Mouse (Mus musculus): ENCODE results near the gene Ppfia1. TPM values are rescaled to one million over a fixed set of nuclear protein-coding genes. Genes with fewer than 3 reads are reported as not detected.

Ppfia1 gene
- total and polyA plus RNA-seq, 3 experiments: 29.3 to 46.6 (median 41.3) TPM

DNA sequence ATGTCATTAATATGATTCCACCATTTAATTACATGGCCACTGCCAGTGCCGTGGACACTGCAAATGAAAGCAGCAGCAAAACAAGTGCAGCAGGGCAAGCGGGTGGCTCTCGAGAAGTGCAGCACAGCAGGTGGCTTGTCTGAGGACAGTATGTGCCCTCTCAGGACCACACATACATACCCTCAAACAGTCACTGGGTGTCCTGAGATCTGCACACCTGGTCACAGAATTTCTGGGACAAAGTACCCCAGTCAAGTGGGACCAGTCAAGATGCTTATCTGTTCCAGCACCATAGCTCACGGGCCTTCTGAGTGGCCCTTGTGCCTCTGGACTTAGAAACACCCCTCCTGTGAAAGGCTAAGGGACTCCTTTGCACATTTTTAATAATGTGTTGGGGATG lies 49.6 kb downstream of the Ppfia1 start:
- no peak overlapping the region for H3K4me2 ChIP-seq (ENCODE audit: insufficient read depth, low read depth, poor library complexity, severe bottlenecking)
- dilution Hi-C loops (cut with MboI; ENCODE audit: extremely low pct_ligation_motif_present, extremely low pct_unique_long_range_greater_than_20kb, low sequenced_read_pairs): no loop called here
- no peak overlapping the region for H3K27ac ChIP-seq (ENCODE audit: insufficient read depth, low read depth)

DNA sequence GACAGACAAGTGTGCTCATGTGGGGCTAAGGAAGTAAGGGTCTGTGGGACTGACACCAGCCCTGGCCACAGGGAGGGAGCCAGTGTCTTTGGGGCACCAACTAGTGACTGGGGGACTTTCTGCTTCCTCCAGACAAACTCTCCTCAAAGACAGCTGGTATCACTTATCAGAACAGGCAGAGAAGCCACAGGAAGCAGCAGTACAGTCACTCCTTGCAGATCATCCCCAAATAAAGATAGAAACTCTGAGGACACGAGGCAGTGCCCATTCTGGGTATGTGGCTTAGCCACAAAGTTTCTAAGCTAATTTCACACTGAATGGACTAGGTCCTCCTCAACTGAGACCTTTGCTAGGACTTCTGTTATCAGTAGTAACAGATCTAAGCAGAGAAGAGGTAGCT lies 60.6 kb downstream of the Ppfia1 start:
- no peak for DNase-seq (ENCODE audit: extremely low read depth)
- Histone ChIP-seq H3K9ac (ENCODE audit: insufficient read depth, low read depth) (no peak overlapping the region), H3K4me3 (replicated peaks in 1 of 3; ENCODE audit: low read depth in 2 of 3, low read length in 2 of 3, poor library complexity in 1 of 3) (no peak overlapping the region), H3K4me2 (ENCODE audit: insufficient read depth, low read depth, poor library complexity, severe bottlenecking) (no peak overlapping the region), H3K4me1 (ENCODE audit: control insufficient read depth in 1 of 2, insufficient read depth in 2 of 2) (0 out of 4 replicates have a peak, but pooled peaks cover 0 to 2% of the 10 kb centered on the region in 2 experiments), H3K36me3 (replicated peaks in 1 of 2; ENCODE audit: control insufficient read depth in 1 of 2, insufficient read depth in 1 of 2, low read length in 1 of 2) (peaks cover 61 to 87% of the 10 kb centered on the region in 2 experiments), H3K27me3 (replicated peaks) (no peaks in the 10 kb centered on the region), H3K79me2 (replicated peaks; ENCODE audit: control insufficient read depth, extremely low read depth, insufficient read depth, poor library complexity, severe bottlenecking) (no peaks in the 10 kb centered on the region), H3K9me3 (replicated peaks; ENCODE audit: low read length) (no peaks in the 10 kb centered on the region), H3K27ac (ENCODE audit: insufficient read depth, low read depth) (no peak overlapping the region)
- in situ Hi-C loops (cut with MboI; ENCODE audit: low pct_ligation_motif_present, low pct_unique_long_range_greater_than_20kb, low sequenced_read_pairs) (no loop called here), dilution Hi-C loops (cut with MboI; ENCODE audit: extremely low pct_ligation_motif_present, extremely low pct_unique_long_range_greater_than_20kb, low sequenced_read_pairs) (no loop called here)
- TF ChIP-seq SMC3 (IDR thresholded peaks at IDR 0.05; ENCODE audit: low read depth, low read length) (no peak), NRF1 (IDR thresholded peaks at IDR 0.05; ENCODE audit: low read depth, low read length) (no peak), JUND (conservative IDR thresholded peaks at IDR 0.05; ENCODE audit: low read depth, low read length) (no peak), HCFC1 (IDR thresholded peaks at IDR 0.05; ENCODE audit: low read depth, low read length) (no peak), NELFE (IDR thresholded peaks at IDR 0.05; ENCODE audit: low read depth, low read length) (no peak), POLR2AphosphoS2 (IDR thresholded peaks at IDR 0.05; ENCODE audit: low read depth, low read length) (no peak), USF1 (IDR thresholded peaks at IDR 0.05; ENCODE audit: low read depth, low read length) (no peak), CHD1 (IDR thresholded peaks at IDR 0.05; ENCODE audit: low read depth, low read length) (no peak), MAX (IDR thresholded peaks at IDR 0.05; ENCODE audit: low read length) (no peak), RCOR1 (conservative IDR thresholded peaks at IDR 0.05; ENCODE audit: low read depth, low read length) (no peak), MYC (IDR thresholded peaks at IDR 0.05; ENCODE audit: low read depth, low read length) (no peak)

More for the DNA sequence above, 49.6 kb downstream of the Ppfia1 start:
- TF ChIP-seq CTCF (conservative IDR thresholded peaks at IDR 0.05 in 1 of 2, IDR thresholded peaks at IDR 0.05 in 1 of 2; ENCODE audit: low read depth in 2 of 2, low read length in 2 of 2) (no peak), NELFE (IDR thresholded peaks at IDR 0.05; ENCODE audit: low read depth, low read length) (no peak)
- no peak for DNase-seq (ENCODE audit: extremely low read depth)
- Histone ChIP-seq H3K27me3 (replicated peaks) (no peaks in the 10 kb centered on the region), H3K9ac (ENCODE audit: insufficient read depth, low read depth) (no peak overlapping the region), H3K9me3 (replicated peaks; ENCODE audit: low read length) (no peaks in the 10 kb centered on the region), H3K4me1 (ENCODE audit: control insufficient read depth in 1 of 2, insufficient read depth in 2 of 2) (no peaks in the 10 kb centered on the region), H3K79me2 (replicated peaks; ENCODE audit: control insufficient read depth, extremely low read depth, insufficient read depth, poor library complexity, severe bottlenecking) (no peaks in the 10 kb centered on the region), H3K4me3 (replicated peaks in 1 of 3; ENCODE audit: low read depth in 2 of 3, low read length in 2 of 3, poor library complexity in 1 of 3) (no peak overlapping the region), H3K36me3 (replicated peaks in 1 of 2; ENCODE audit: control insufficient read depth in 1 of 2, insufficient read depth in 1 of 2, low read length in 1 of 2) (peaks cover 85 to 96% of the 10 kb centered on the region in 2 experiments)
- in situ Hi-C loops (cut with MboI; ENCODE audit: low pct_ligation_motif_present, low pct_unique_long_range_greater_than_20kb, low sequenced_read_pairs): no loop called here

- H3K9me3 ChIP-seq (replicated peaks; ENCODE audit: low read length): no peaks in the 10 kb centered on the region
- H3K27me3 ChIP-seq (replicated peaks): no peaks in the 10 kb centered on the region
- H3K79me2 ChIP-seq (replicated peaks; ENCODE audit: control insufficient read depth, extremely low read depth, insufficient read depth, poor library complexity, severe bottlenecking): no peaks in the 10 kb centered on the region
- DNase-seq (ENCODE audit: extremely low read depth): no peak
- H3K27ac ChIP-seq (ENCODE audit: insufficient read depth, low read depth): no peak overlapping the region
- no peak overlapping the region for H3K4me3 ChIP-seq (replicated peaks in 1 of 3; ENCODE audit: low read depth in 2 of 3, low read length in 2 of 3, poor library complexity in 1 of 3)
- no peaks in the 10 kb centered on the region for H3K4me1 ChIP-seq (ENCODE audit: control insufficient read depth in 1 of 2, insufficient read depth in 2 of 2)
- peaks cover 51 to 85% of the 10 kb centered on the region in 2 experiments for H3K36me3 ChIP-seq (replicated peaks in 1 of 2; ENCODE audit: control insufficient read depth in 1 of 2, insufficient read depth in 1 of 2, low read length in 1 of 2)
- TF ChIP-seq MAFK (IDR thresholded peaks at IDR 0.05; ENCODE audit: insufficient replicate concordance, low read length): no peak
- no peak for TF ChIP-seq IRF4 (IDR thresholded peaks at IDR 0.05; ENCODE audit: low read depth, low read length)
- no peak for TF ChIP-seq MAX (IDR thresholded peaks at IDR 0.05; ENCODE audit: low read length)
- no peak for TF ChIP-seq ELF1 (IDR thresholded peaks at IDR 0.05; ENCODE audit: low read depth, low read length)
- TF ChIP-seq CHD1 (IDR thresholded peaks at IDR 0.05; ENCODE audit: low read depth, low read length): no peak
- no peak for TF ChIP-seq CTCF (conservative IDR thresholded peaks at IDR 0.05 in 1 of 2, IDR thresholded peaks at IDR 0.05 in 1 of 2; ENCODE audit: low read depth in 2 of 2, low read length in 2 of 2)
- no peak for TF ChIP-seq KAT2A (IDR thresholded peaks at IDR 0.05; ENCODE audit: insufficient replicate concordance, low read length)
- TF ChIP-seq BHLHE40 (IDR thresholded peaks at IDR 0.05; ENCODE audit: low read depth, low read length): no peak
- no peak for TF ChIP-seq UBTF (IDR thresholded peaks at IDR 0.05; ENCODE audit: low read depth, low read length)
- TF ChIP-seq HCFC1 (IDR thresholded peaks at IDR 0.05; ENCODE audit: low read depth, low read length): no peak
- no peak for TF ChIP-seq GABPA (IDR thresholded peaks at IDR 0.05; ENCODE audit: insufficient replicate concordance, low read depth, low read length)
- TF ChIP-seq USF1 (IDR thresholded peaks at IDR 0.05; ENCODE audit: low read depth, low read length): no peak
- TF ChIP-seq NRF1 (IDR thresholded peaks at IDR 0.05; ENCODE audit: low read depth, low read length): no peak
- TF ChIP-seq E2F4 (IDR thresholded peaks at IDR 0.05; ENCODE audit: insufficient replicate concordance, low read depth, low read length): no peak
- TF ChIP-seq TCF12 (IDR thresholded peaks at IDR 0.05; ENCODE audit: low read depth, low read length): no peak
- no peak for TF ChIP-seq POLR2A (IDR thresholded peaks at IDR 0.05; ENCODE audit: low read depth, low read length)
- in situ Hi-C loops (cut with MboI; ENCODE audit: low pct_ligation_motif_present, low pct_unique_long_range_greater_than_20kb, low sequenced_read_pairs): no loop called here
- dilution Hi-C loops (cut with MboI; ENCODE audit: extremely low pct_ligation_motif_present, extremely low pct_unique_long_range_greater_than_20kb, low sequenced_read_pairs): no loop called here
- no peak overlapping the region for H3K4me2 ChIP-seq (ENCODE audit: insufficient read depth, low read depth, poor library complexity, severe bottlenecking)
- H3K9ac ChIP-seq (ENCODE audit: insufficient read depth, low read depth): no peak overlapping the region
These were observed 63.2 kb downstream of the Ppfia1 start for GRCm38 (mm10) chr7:144490201-144490873.
